Mouse (Mus musculus) ES-E14 (cell line): ENCODE results near the gene Pex26.

ENCODE experiments used
- CHD2 ChIP-seq: IDR thresholded peaks from 2 replicates; pipeline ENCODE4 v1.6.1; 2014; ENCODE audit warnings: mild to moderate bottlenecking, low read depth, low read length, inconsistent platforms
- HCFC1 ChIP-seq: IDR thresholded peaks from 2 replicates; pipeline ENCODE4 v1.6.1; 2012; ENCODE audit warnings: low read length, inconsistent platforms, borderline replicate concordance; ENCODE audit not compliant: insufficient read depth
- ZC3H11A ChIP-seq: IDR thresholded peaks from 2 replicates; pipeline ENCODE4 v1.6.1; 2012; ENCODE audit warnings: low read depth, mild to moderate bottlenecking, inconsistent platforms, low read length, borderline replicate concordance
- ZNF384 ChIP-seq: IDR thresholded peaks from 2 replicates; pipeline ENCODE4 v1.6.1; 2012; ENCODE audit warnings: low read depth, low read length, inconsistent platforms

DNA sequence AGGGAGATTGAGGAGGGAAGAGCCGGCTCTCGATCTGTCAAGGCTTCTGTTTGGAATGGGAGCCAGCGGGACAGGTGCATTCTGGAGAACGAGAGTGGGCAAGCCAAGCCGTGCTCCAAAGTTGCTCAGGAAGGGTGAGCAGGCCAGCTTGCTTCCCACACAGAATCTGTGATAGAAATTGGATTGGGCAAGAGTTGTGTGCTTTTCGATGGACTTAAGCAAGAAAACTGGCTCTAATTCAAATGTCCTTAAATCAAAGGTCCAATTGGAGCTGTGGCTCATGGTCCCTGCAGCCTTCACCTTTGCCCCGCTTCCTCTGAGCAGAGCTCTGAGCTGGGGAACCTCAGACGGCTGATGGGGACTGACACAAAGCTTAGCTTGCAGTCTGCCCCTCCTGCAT, 40.0 kb upstream of the Pex26 start:
- TF ChIP-seq HCFC1 (no peak), ZNF384 (no peak), CHD2 (no peak), ZC3H11A (no peak)
